Mouse (Mus musculus): ENCODE results near the gene Ptprm. TPM values are rescaled to one million over a fixed set of nuclear protein-coding genes. Genes with fewer than 3 reads are reported as not detected.

Ptprm gene
- total RNA-seq, 2 experiments from 2014 or later = 21.0 to 23.6 TPM

DNA sequence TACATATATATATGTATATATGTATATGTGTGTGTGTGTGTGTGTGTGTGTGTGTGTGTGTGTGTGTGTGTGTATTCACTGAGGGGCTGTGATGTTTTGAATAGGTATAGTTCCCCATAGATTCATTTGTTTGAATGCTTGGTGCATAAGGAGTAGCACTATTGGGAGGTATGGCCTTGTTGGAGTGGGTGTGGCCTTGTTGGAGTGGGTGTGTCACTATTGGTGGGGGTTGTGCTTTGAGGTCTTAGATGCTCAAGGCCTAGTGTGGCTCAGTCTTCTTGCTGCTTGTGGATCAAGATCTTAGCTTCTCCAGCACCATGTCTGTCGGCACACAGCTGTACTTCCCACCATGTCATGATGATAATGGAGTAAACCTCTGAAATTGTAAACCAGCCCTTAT is 138.9 kb downstream of the Ptprm start:
- DNase-seq = no peak

DNA sequence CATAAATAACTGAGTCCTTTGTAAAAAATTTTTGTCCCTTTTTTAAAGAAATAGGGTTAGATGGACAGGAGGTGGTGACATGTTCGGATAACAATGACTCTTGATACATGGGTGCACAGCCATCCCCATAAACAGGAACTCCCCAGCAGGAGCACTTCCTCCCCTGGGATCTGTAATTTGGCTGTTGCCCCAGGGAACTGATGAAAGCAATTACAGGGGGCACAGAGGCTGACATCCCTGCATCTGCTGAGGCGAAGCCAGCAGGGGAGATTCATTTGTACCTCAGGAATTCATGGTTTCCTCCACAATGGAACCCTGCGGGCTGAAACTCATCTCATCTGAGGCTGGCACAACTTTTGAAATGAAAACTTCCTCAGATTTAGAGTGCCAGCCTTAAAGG is 140.5 kb downstream of the Ptprm start:
- DNase-seq = no peak

DNA sequence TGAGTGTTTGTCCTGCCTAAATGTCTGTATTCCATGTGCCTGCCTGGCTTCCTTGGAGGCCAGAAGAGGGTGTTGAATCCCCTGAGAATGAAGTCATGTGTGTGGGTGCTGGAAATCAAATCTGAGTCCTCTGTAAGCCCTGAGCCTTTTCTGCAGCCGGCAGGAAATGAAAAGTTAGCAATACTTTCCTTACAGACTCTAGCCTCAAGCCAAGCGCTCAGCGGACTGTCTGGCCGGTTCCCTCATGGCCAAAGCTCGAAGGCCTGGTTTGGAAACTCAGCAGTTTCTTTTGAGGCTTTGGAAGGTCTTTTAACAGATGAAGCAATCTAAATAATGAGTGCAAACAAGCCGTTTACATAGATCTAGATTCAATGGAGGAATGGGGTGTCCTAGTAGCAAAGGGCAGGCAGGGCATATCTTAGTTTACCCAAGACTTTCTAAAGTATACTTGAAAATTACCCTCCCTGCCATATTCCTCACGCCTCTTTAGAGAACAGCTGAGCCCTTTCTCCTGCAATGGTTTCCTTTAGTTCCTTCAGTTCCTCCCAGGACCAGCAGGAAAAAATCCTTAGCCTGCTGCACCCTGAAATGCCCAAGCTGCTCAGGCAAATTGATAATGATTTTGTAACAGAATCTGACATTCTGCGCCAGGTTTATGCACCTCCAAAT is 144.4 kb downstream of the Ptprm start:
- no peak for DNase-seq

DNA sequence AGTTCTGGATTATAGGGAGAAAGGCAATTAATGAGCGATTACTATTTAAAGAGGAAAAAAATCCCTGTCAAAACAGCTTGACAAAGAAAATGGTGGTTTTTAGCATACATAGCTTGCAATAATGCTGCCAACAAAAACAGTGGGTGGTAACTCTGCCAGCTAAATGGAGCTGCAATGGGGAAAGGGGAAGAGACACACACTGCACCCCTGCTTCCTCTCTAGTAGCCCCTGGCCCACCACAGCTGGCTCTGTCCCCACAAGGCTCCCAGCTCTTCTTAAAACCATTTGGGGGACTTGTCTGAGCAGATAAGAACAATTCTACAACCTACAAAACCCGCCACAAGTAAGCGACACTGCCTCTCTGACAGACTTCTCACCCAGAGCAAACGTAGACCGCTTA is 145.7 kb downstream of the Ptprm start:
- no peak for DNase-seq

DNA sequence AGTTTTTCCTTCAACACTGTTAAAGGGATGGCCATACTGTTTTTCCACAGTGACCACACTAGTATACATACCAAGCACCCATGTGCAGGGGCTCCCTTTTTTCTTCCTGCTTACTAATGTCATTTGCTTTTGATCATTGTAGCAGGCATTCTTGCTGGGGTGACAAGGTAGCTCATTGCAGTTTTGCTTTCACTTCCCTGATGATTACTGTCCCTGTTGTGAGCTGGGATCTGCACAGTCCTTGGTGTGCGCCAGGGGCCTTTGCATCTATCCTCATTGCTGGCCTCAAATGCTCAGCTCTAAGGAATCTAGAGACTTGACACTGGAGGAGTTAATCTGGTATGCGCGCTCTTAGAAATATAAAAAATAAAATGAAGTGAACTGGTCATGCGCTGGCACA is 147.3 kb downstream of the Ptprm start:
- no peak for DNase-seq

DNA sequence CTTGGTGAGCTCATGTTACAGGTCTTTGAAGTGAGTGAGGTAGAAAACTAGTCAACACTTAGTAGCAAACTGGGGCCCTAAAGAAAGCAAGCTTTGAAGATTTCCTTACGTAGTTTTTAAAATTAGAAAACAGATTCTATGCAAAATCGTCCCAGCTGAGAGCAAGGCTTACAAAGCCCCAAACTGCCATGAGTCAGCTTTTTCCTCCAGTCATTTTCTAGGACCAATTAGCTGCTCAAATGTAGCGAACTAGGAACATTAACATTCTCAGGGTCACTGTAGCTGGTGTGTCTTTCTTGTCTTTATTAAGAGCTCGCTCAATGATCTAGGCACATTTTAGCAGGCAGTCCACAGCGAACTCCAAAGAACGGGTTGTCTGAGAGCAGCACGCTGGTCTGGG is 153.1 kb downstream of the Ptprm start:
- DNase-seq = no peak

DNA sequence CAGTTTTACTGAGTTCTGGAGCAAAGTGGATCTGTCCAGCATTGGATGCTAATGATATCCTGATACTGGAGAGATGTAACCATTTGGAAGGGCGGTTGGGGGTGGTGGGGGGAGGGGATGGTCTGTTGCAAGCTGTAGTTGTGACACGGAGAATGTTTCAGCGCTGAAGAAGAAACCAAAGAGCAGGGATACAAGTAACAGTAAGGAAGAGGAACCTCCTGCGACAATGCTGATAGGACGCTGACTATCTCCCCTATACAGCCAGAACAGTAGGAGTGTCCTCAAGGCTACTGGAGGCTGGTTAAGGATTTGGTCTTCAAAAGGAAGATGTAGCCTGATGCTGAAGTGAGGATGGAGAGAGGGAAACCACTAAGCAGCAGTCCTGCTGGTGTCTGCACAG is 160.5 kb downstream of the Ptprm start:
- DNase-seq = no peak

DNA sequence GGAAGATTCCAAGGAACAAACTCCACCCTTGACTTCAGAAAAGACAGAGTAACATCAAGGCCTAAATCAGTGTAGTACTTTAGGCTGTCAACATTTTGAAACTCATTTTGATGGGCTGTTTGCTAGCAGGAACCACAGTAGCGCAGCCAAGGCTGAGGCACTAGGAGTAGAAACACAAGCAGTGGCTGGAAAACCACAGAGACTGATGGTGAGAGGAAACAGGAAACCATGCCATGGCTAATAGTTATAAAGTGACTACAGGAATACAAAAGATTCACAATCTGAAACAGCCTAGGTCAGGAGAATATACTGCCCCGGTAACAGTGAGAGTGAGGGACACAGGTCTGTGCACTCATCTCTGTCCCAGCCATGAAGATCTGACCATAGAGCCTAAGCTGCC is 165.7 kb downstream of the Ptprm start:
- DNase-seq = no peak

DNA sequence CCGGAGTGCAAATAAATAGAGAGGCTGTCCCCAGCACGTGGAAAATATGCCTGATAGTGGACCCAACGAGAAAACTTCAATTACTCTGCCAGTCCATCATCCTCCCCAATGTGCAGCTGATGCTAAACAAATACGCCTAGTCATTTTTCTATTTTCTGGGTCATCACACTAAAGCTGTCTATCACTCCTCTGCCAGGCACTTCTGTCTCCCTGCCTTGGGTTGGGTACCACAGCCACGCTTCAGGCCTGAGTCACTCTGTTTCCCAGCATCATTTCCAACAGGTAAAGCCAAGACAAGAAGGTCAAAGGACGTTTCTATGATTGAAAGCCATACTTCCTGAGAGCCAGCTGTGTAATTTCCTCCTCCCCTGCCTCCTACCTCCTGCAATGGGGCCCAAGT is 167.4 kb downstream of the Ptprm start:
- no peak for DNase-seq

DNA sequence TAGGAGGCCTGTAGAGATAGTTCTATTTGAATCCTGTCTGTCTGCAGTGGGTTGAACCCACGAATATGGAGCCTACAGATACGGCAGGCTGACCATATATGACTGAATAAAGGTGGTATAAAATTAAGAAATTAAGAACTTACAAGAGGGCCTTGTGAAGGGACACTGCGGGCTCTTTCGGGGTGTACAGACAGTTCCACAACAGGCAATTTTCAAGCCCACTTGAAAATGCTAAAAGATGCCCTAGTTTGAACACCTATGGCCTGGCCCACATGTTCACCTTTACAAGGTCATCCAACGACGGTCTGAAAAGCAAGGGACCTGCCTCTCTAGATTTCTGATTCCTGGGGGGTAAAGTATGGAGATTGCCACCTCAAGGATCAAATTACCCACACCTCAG is 168.3 kb downstream of the Ptprm start:
- DNase-seq = no peak

DNA sequence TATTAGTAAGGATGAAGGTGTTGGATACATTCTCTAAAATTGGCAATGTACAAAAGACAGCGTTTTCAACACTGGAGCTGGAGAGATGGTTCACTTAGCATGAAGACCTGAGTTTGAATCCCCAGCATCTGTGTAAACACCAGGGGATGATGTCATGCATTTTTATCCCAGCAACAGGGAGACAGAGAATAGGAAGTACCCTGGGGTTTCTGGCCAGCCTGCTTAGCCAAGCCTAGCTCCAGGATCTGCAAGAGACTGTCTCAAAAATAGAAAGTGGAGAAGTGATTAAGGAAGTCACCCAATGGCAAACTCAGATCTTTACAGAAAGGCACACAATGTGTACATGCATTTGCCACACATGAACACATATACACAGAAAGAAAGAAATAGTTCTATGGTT is 174.8 kb downstream of the Ptprm start:
- DNase-seq = no peak

DNA sequence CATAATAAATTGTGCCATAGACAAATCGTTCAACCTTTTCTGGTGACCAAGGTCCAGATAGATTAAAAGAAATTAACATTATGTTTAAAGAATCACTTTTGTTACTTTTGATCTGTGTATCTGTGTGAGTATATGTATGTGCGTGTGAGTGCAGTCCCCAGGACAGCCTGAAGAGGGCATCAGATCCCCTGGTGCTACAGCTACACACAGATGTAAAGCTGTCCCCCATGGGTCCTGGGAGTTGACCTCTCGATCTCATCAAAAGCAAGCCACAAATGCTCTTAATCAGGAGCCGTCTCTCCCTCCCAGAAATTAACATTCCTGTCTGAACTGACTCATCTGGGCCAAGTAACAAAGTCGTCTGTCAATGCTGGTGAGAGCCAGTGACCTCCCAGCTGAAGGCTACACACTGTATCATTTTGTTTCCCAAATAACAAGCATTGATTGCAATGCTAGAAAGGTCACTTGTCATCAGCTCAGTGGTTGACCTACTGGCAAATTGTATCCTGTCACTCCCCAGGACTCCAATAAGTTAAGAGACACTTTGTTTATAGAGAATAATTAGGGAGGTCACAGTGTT is 175.5 kb downstream of the Ptprm start:
- DNase-seq = no peak

DNA sequence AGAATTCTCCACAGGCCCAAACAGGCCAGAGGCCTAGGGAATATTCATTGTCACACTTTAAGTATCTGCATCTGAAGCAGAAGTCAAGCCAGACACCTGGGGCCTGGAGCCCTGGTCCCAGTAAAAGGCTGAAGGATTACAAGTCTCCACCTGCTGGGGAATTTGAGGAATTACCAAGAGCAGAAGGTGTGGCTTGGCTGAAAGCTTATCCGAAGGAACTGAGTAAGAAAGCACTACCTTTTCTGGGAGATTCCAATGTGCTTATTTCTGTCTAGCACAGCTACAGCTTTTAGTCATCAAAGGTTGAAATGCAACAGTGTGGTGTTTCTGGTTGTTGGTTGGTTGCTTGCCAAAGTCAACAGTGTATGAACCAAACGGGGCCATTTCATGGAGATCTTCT is 178.4 kb downstream of the Ptprm start:
- peak in 1 of 2 experiments; percentile 9 for DNase-seq

DNA sequence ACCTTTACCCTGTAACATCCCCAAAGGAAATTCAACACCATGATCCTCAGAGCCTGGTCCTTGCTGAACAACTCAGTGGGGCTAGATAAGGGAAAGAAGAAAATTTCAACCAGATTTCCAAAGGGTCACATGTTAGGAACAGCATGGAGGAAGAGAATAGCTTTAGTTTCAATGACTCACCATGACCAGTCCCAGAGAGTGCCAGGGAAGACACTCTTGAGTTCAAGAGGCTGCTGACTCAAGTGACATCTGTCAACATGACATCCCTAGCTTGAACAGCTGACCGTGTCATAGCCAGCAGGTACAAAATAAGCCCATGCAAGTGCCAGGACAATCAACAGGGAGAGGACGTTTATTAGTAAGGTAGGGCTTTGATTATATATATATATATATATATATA is 182.9 kb downstream of the Ptprm start:
- no peak for DNase-seq

DNA sequence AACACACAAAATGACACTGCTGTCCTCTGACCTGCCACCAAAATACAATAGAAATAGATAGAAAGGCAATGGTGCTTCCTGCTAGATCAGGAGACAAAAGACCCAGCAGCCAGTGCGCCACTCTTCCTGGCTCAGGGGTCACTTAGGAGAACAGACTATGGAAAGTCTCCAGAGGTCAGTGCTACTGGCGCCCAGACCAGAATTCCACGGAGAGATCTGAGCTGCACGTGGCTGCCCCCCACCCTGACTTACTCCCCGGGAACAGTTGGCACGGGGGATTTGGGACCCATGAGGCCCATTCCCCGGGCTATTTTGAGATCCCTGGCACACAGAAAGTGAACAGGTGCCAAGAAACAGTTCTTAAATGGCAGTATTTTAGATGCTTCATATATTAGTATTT is 183.6 kb downstream of the Ptprm start:
- DNase-seq = no peak

DNA sequence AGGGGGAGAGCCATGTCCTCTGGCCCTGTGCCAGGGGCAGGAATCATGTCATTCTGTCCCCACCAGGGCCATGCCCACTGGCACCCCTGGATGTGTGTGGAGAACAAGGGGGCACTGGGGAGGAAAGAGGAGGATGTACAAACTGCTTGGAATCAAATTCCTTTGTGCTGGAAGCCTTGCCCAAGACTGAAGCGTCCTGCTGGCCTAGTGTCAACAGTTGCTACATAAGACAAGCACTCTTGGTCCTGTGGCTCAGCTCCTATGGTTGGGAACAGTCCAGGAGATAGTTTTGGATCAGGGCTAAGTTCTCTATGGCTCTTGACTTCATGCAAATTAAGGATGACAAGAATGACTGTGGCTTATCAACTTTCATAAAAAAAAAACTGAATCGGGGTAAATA is 188.4 kb downstream of the Ptprm start:
- DNase-seq = no peak

DNA sequence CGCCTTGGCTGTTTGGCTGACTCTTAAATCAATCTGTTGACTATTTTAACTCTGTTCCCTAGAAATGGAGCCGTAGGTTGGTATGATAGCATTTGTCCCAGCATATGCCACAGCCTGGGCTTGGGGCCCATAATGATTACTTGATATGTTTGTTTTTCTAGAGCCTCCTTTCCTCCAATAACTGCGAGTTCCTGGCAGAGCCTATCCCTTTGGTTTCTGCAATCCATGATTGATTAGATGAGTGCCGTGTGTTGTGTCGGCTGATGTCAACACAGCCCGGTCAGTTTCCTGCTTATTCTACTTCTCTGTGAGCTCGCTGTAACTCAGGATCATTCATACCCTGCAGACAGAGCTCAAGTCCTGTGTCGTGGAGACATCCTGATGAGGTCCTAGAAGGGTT is 194.6 kb downstream of the Ptprm start:
- peak; percentile 42 to 55 for DNase-seq

DNA sequence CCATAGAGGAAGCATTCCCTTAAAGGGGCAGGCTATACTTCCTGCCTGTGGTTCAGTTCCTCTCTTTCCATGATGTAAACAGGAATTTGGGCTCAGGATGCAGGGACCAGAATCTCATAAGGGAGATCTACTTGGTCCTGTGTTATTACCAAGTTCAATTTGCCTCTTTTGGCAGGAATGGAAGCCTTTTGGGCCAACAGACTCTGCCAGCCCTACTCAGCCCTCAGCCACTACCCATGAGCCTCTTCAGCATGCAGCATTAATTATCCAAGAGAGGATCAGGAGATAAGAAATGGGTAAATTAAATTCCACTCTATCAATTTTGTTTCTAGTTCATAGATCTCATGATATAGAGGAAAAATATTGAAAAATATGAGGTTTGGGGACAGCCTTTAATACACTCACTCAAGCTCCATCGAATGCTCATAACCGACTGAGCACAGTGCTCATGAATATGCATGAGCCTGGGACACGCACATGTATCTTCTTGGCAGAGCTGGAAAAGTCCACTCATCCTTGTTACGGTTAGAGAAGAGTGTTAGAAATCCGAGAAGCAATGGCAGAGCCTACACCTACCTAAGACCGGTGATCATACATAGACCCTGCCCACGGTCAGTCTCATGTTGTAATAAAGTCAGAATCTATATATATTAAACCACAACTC is 197.0 kb downstream of the Ptprm start:
- DNase-seq = no peak

DNA sequence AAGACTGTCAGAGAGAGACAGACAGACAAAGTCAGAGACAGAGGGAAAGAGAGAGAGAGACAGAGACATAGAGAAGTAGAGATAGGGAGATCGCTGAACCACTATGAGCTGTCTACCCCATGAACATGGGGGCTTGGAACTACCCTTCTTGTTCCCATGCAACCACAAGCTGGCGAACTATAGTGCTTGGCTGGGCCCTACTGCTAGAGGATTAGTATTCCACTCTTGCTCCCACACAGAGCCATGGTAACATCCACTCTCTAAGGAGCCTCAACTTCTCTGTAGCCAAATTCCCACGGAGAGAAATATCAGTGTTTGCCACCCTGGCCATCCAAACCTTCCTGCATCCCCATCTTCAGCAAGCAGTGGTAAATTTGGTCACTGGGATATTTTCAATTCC is 202.0 kb downstream of the Ptprm start:
- no peak for DNase-seq

DNA sequence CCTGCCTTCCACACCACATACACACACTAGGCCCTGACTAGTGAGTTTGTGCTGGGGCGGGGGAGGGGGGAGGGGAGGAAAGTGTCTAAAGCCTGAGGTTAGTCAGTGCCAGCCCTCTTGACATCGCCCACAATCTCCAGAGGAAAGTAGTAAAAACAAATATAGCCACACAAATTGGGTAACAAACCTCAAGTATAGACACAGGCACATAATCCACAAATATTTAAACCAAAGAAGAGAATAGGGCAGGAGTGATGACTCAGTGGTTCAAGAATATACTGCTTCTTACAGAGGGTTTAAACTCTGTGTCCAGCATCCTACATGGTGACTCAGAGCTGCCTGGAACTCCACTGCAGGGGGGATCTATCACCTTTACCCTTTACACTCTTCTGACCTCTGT is 203.8 kb downstream of the Ptprm start:
- no peak for DNase-seq

DNA sequence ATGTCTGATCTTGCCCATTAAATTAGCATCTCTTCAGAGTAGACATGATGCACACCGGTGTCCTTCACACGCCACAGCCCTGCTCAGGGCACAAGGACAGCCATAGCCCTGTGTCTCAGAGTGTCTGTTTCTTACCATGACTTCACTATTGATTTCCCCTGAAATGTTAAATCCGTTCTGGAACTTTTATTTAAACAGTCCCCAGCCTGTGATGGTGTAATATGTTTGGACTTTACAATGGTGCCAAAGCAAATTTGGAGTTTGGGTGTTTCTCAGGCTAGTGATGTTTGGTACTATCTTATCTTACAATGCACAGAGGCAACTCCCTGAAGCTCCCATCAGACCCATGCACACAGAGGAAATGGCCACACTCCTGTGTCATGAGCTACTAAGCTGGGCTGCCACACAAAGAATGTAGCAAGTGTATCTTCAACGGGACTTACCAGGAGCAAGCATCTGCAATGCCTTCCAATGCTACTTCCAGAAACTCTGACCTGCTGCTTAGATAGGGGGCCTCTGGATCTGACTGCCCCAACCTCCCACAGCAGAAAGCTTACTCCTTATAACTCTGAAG is 212.0 kb downstream of the Ptprm start:
- DNase-seq = no peak

DNA sequence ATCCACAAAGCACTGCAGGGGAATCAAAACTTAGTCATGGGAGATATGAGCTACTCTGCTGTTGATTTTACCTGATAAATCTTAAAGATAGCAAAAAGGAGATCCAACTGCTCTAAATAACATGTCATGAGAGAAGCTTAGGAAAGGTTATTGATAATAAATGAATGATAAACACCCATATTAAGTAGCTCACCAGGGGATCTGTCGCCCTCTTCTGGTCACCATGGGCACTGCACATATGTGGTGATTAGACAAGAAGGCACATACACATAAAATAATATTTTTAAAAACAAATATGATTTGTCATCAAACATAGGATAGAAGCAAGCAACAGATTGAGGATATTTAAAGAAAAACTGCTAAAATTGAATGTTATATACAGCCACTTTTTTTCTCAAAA is 213.8 kb downstream of the Ptprm start:
- no peak for DNase-seq

DNA sequence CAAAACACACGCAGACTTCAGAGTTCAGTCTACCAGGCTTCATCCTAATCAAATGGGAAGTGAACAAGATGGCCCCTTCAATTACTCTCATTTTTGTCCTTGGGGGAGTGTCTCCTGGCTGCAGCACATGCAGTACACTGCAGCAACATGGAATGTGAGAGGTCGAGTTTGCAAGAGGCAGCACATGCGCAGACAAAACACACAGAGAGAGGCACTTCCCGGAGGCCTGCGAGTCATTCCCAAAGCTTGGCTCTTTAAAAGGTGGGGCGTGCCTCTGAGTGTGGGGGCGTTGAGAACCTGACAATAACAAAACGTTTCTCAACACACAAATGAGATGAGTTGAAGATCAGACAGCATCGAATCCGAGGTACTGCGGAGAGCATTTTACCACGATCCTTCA is 215.3 kb downstream of the Ptprm start:
- no peak for DNase-seq

DNA sequence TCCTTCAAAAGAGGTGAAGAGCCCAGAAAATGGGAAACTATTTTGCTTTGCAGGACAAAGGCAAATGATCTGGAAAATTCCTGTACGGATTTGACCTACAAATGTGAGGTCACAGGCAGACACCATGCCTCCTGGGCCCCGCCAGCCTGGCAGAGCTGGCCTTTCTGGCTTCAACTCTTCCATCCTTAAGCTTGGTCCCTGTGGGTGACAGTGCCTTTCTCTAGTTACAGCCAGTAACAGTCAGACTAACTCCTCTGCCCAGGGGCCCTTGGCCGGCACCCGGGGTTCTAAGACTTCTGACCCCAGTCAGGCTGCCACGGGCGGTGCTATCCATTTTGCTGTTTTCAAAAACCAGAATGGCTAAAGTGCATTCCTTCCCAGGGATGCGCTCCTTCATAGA is 217.4 kb downstream of the Ptprm start:
- DNase-seq = no peak
